Mouse (Mus musculus) ES-E14 (cell line): ENCODE results near the gene Zc3h15. TPM values are rescaled to one million over a fixed set of nuclear protein-coding genes. Genes with fewer than 3 reads are reported as not detected.
A peak's percentile ranks its signal among the peaks of the same experiment; 100 is the strongest.

Experiments
- DNase-seq: peaks from one replicate; pipeline ENCODE4 v3.0.0-alpha.2; 2013; ENCODE audit warnings: low read depth, low spot score
- H3K27ac ChIP-seq: 2 replicates; pipeline ENCODE4 v1.5.1; 2012; ENCODE audit warnings: low read depth, mild to moderate bottlenecking, low read length, moderate library complexity, mixed read lengths; ENCODE audit not compliant: poor library complexity, insufficient read depth, severe bottlenecking
- H3K36me3 ChIP-seq: 2 replicates; pipeline ENCODE4 v1.6.1; 2012; ENCODE audit warnings: mild to moderate bottlenecking, low read length, moderate library complexity, mixed read lengths; ENCODE audit not compliant: control insufficient read depth, poor library complexity, insufficient read depth, severe bottlenecking
- H3K4me1 ChIP-seq, 2 experiments: fragments of 150-350 bp in 1 of 2; sonication (generic) in 1 of 2; 2 replicates each; pipeline ENCODE4 v1.6.1; 2012; ENCODE audit warnings: low read length in 2 of 2, mild to moderate bottlenecking in 1 of 2, mixed read lengths in 1 of 2; ENCODE audit not compliant: control insufficient read depth in 2 of 2, insufficient read depth in 2 of 2, poor library complexity in 1 of 2
- H3K4me3 ChIP-seq, 2 experiments: fragments of 150-350 bp in 1 of 2; sonication (generic) in 1 of 2; 2 replicates each; pipeline ENCODE4 v1.5.1; 2012; ENCODE audit warnings: low read length in 2 of 2, low read depth in 1 of 2, mild to moderate bottlenecking in 1 of 2, mixed read lengths in 1 of 2; ENCODE audit not compliant: insufficient read depth in 1 of 2, poor library complexity in 1 of 2, severe bottlenecking in 1 of 2
- H3K9ac ChIP-seq: 2 replicates; pipeline ENCODE4 v1.6.1; 2012; ENCODE audit warnings: low read depth, mild to moderate bottlenecking, low read length, mixed read lengths; ENCODE audit not compliant: poor library complexity, insufficient read depth, severe bottlenecking
- H3K9me3 ChIP-seq: fragments of 150-350 bp; sonication (generic); 2 replicates; pipeline ENCODE4 v1.6.1; 2012; ENCODE audit warnings: low read depth, mild to moderate bottlenecking, low read length; ENCODE audit not compliant: control insufficient read depth, insufficient read depth
- CHD2 ChIP-seq: IDR thresholded peaks from 2 replicates; pipeline ENCODE4 v1.6.1; 2014; ENCODE audit warnings: mild to moderate bottlenecking, low read depth, low read length, inconsistent platforms
- HCFC1 ChIP-seq: IDR thresholded peaks from 2 replicates; pipeline ENCODE4 v1.6.1; 2012; ENCODE audit warnings: low read length, inconsistent platforms, borderline replicate concordance; ENCODE audit not compliant: insufficient read depth
- MAFK ChIP-seq: IDR thresholded peaks from 2 replicates; pipeline ENCODE4 v1.6.1; 2014; ENCODE audit warnings: mild to moderate bottlenecking, low read depth, low read length, inconsistent platforms; ENCODE audit not compliant: insufficient read depth
- ZC3H11A ChIP-seq: IDR thresholded peaks from 2 replicates; pipeline ENCODE4 v1.6.1; 2012; ENCODE audit warnings: low read depth, mild to moderate bottlenecking, inconsistent platforms, low read length, borderline replicate concordance
- ZNF384 ChIP-seq: IDR thresholded peaks from 2 replicates; pipeline ENCODE4 v1.6.1; 2012; ENCODE audit warnings: low read depth, low read length, inconsistent platforms
- in situ Hi-C, 2 experiments: fragments of 600-800 bp; cut with MboI; formaldehyde crosslinking; loops; one replicate each; pipeline ENCODE4 v1.15.1; 2025; ENCODE audit warnings: low sequenced_read_pairs in 2 of 2, inconsistent platforms in 1 of 2; ENCODE audit not compliant: unreplicated experiment in 2 of 2
- total RNA-seq: library from RNA; depleted of rRNA; stranded (reverse); fragments of 300-350 nt; gene quantifications from 2 replicates; pipeline ENCODE4 v1.2.3, GENCODE M21; 2012; rRNA removed

The Zc3h15 gene
- total RNA-seq, result 95.1 and 150 TPM in 2 replicates

DNA sequence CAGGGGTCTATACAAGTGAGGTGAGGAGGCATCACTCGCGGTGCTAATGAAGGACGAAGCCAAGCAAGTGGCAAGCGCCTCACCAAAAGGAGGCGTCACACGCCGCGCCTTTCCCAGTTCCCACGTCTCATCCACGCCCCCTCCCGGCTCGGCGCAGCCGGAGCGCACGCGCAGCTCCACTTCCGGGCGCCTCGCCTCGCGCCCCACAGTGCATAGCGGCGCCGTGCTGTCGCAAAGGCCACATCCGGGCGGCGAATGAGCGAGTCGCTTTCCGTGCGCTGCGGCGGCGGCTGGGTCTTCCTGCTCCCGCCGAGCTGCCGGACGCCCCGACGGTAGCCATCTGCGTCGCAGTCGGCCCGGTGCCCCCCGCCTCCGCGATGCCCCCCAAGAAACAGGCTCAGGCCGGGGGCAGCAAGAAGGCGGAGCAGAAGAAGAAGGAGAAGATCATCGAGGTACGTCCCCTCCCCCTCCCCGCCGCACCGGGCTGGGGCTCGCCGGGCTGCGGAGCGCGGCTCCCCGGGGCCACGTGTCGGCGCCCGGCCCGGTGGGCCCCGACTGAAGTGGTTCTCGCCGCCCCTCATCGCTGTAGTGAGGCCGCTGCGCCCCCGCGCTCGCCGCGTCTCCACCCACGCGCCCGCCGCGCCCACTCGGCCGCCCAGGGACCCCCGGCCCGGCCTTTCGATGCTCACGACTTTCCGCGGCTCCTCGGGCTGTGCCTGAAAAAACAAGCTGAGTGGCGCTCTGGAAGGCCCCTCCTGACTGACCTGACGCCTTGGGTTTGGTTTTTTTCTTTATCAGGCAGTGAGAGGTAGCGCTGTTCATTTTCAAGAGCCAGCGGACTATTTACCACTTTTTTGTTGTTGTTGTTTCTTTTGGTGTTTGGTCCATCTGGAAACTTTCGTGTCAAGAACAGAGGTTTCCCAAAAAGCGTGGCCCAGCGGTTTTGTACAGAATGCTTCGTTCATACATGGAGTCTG, at the start of gene Zc3h15:
Zc3h15 (plus strand) TSS at position 160 of the 977 bp plus-strand sequence.
- TF ChIP-seq ZC3H11A (no peak), HCFC1 (peak; percentile 76)
- H3K4me3 ChIP-seq, result peak within 1 kb of the TSS; percentile 93 to 100
- peak; percentile 85 for DNase-seq
- in situ Hi-C loops, result no loop called here
- H3K9me3 ChIP-seq, result no peaks in the 10 kb centered on the region
- H3K4me1 ChIP-seq, result peaks cover 1 to 8% of the 10 kb centered on the region in 2 experiments; a peak in 2 of 4 replicates
- H3K9ac ChIP-seq, result peak within 1 kb of the TSS; percentile 100
- H3K27ac ChIP-seq, result peak within 1 kb of the TSS; percentile 88
- H3K36me3 ChIP-seq, result no peaks in the 10 kb centered on the region

DNA sequence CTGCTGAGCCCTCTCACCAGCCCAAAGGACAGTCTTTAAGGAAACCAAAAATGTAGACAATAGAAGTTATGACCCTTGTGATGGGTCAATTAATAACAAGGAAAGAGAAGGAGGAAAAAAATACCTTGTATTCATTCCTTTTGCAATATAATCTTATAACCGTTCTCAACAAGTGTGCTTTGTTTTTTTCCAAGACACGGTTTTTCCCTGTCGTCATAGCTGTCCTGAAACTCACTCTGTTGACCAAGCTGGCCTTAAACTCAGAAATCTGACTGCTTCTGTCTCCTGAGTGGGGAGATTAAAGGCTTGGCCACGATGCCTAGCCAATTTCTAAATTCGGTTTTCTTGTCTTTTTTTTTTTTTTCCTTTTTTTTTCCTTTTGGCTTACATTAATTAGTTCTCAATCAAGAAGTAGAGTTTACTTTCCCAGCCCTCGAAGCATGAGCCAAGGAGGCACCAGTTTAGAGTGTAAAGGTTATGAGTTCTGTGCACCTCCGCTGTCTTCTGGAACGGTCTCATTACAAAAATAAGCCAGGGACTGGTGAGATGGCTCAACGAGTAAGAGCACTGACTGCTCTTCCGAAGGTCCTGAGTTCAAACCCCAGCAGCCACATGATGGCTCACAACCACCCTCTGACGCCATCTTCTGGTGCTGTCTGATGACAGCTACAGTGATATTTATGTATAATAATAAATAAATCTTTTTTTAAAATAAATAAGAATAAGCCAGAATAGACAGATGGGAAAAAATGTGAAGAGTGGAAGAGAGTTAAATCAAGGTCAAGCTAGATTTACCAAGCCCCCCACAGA, 23.5 kb upstream of the Zc3h15 start:
- H3K9ac ChIP-seq, result no peak overlapping the region
- no peak for DNase-seq
- no peaks in the 10 kb centered on the region for H3K9me3 ChIP-seq
- in situ Hi-C loops, result no loop called here
- no peak for TF ChIP-seq ZC3H11A
- no peak for TF ChIP-seq CHD2
- TF ChIP-seq ZNF384, result no peak
- no peak for TF ChIP-seq MAFK
- TF ChIP-seq HCFC1, result no peak
- H3K4me1 ChIP-seq, result no peaks in the 10 kb centered on the region
- no peak overlapping the region for H3K27ac ChIP-seq
- no peak overlapping the region for H3K4me3 ChIP-seq
- no peaks in the 10 kb centered on the region for H3K36me3 ChIP-seq

DNA sequence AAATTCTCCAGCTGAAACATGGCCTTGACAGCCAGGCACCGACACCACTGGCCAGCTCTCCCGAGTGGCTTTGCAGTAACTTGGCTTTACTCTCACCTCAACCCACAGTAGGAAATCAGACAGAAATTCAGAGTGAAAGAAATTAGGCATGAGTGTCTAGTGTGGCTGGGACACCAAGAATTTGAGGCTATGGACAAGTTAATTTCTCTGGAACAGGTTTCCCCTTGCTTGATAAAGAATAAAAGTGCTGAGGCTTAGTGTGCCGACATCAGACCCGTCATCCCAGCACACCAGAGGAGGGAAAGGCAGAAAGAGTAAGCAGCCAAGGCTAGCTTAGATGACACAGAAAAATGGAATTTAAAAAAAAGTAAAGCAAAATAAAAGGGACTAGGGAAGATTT, 22.7 kb upstream of the Zc3h15 start:
- no peak for DNase-seq
- Histone ChIP-seq H3K9ac (no peak overlapping the region), H3K36me3 (no peaks in the 10 kb centered on the region), H3K9me3 (no peaks in the 10 kb centered on the region), H3K4me1 (no peaks in the 10 kb centered on the region), H3K4me3 (no peak overlapping the region), H3K27ac (no peak overlapping the region)
- in situ Hi-C loops, result no loop called here
- TF ChIP-seq MAFK, result no peak
- no peak for TF ChIP-seq ZC3H11A
- no peak for TF ChIP-seq CHD2
- no peak for TF ChIP-seq HCFC1
- TF ChIP-seq ZNF384, result no peak

DNA sequence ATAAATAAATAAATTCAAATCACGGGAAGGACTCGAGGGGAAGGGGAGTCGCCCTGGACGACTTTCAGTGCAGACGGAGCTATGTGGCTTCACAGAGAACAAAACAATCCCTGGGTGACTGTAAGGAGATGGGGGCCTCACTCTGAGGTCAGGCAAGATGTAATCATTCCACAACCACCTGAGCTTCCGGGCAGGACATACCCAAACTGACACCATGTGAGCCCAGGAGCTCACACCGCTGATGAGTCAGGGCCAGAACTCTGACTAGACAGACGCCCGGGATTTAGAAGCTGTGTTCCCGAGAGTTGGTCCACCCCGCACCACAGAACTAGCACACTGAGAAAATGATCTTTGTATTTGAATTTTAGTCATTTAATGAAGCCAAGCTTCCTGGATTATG, 21.4 kb upstream of the Zc3h15 start:
- H3K4me3 ChIP-seq, result no peak overlapping the region
- H3K27ac ChIP-seq, result no peak overlapping the region
- TF ChIP-seq HCFC1 (no peak), ZNF384 (no peak), ZC3H11A (no peak), CHD2 (no peak), MAFK (no peak)
- H3K4me1 ChIP-seq, result no peaks in the 10 kb centered on the region
- H3K9ac ChIP-seq, result no peak overlapping the region
- no peaks in the 10 kb centered on the region for H3K36me3 ChIP-seq
- no peaks in the 10 kb centered on the region for H3K9me3 ChIP-seq
- in situ Hi-C loops, result no loop called here
- DNase-seq, result no peak
